8 mouse cellular contexts compared by ENCODE assay signal in genomic region chr2:30124472-30125274, GRCm38 (mm10). TPM values are rescaled to one million over a fixed set of nuclear protein-coding genes. Genes with fewer than 3 reads are reported as not detected.
DNase-seq lines count a peak whose midpoint lies in the region; ATAC-seq and TF ChIP-seq lines count a peak whose summit lies in the region.

Gene Zer1, minus strand, starts transcription at chr2:30124585.

- H3K36me3 ChIP-seq in E14TG2a.4 (ENCODE audit: insufficient read depth, low read length) = peaks cover 17% of the 10 kb centered on the region
- peaks cover 7% of the 10 kb centered on the region; the same call in 1 of the 2 replicates for H3K36me3 ChIP-seq in forebrain, embryonic 13.5 days (ENCODE audit: poor library complexity, severe bottlenecking)
- H3K36me3 ChIP-seq in liver, postnatal 0 days (replicated peaks; ENCODE audit: insufficient read depth, low read length) = 0 out of 2 replicates have a peak, but pooled peaks cover 3% of the 10 kb centered on the region
- H3K36me3 ChIP-seq in neural tube, embryonic 14.5 days (ENCODE audit: control insufficient read depth, insufficient read depth, low read length) = no peaks in the 10 kb centered on the region

- peak within 1 kb of the TSS; percentile 83 for H3K27ac ChIP-seq in forebrain, embryonic 13.5 days
- peak within 1 kb of the TSS; percentile 92 for H3K27ac ChIP-seq in liver, postnatal 0 days (ENCODE audit: low read depth)
- H3K27ac ChIP-seq in neural tube, embryonic 14.5 days (ENCODE audit: low read depth, low read length) = peak within 1 kb of the TSS; percentile 91

- peaks cover 46% of the 10 kb centered on the region for H3K4me1 ChIP-seq in E14TG2a.4 (replicated peaks; ENCODE audit: low read depth, low read length)
- peaks cover 36% of the 10 kb centered on the region for H3K4me1 ChIP-seq in forebrain, embryonic 13.5 days
- H3K4me1 ChIP-seq in liver, postnatal 0 days (ENCODE audit: insufficient read depth) = peaks cover 17% of the 10 kb centered on the region
- peaks cover 26% of the 10 kb centered on the region for H3K4me1 ChIP-seq in neural tube, embryonic 14.5 days (ENCODE audit: control insufficient read depth, insufficient read depth, low read length)

- intact Hi-C loops in heart, postnatal 10 days (cut with DNase I) = loop anchor here (1.0 to 5.0 kb wide), 2 partner anchors 9 to 163 kb away; partner anchors contain the start of genes Dolk, Nup188 and Tbc1d13

- H3K4me2 ChIP-seq in forebrain, embryonic 13.5 days = peak within 1 kb of the TSS; percentile 87
- peak within 1 kb of the TSS; percentile 96 for H3K4me2 ChIP-seq in liver, postnatal 0 days (ENCODE audit: low read depth, low read length)
- peak within 1 kb of the TSS; percentile 96 for H3K4me2 ChIP-seq in neural tube, embryonic 14.5 days (ENCODE audit: low read depth, low read length)

- ATAC-seq in forebrain, embryonic 13.5 days = peak; percentile 97
- ATAC-seq in liver, postnatal 0 days = peak; percentile 98
- peak; percentile 96 for ATAC-seq in neural tube, embryonic 14.5 days (ENCODE audit: low read depth)

- 10% methylated on average over 31 of the region's 31 CpGs for WGBS in forebrain, embryonic 13.5 days
- WGBS in large intestine, adult 2 months = 8% methylated on average over 31 of the region's 31 CpGs
- 11% methylated on average over 30 of the region's 31 CpGs for WGBS in liver, postnatal 0 days (ENCODE audit: insufficient replicate concordance)
- 10% methylated on average over 31 of the region's 31 CpGs for WGBS in neural tube, embryonic 14.5 days

- peaks cover 7% of the 10 kb centered on the region for H3K9me3 ChIP-seq in E14TG2a.4 (ENCODE audit: low read length)
- H3K9me3 ChIP-seq in forebrain, embryonic 13.5 days (replicated peaks) = no peaks in the 10 kb centered on the region
- no peaks in the 10 kb centered on the region for H3K9me3 ChIP-seq in liver, postnatal 0 days (ENCODE audit: low read length)
- H3K9me3 ChIP-seq in neural tube, embryonic 14.5 days (ENCODE audit: control insufficient read depth, low read length) = no peaks in the 10 kb centered on the region

- peak within 1 kb of the TSS; percentile 87 for H3K4me3 ChIP-seq in E14TG2a.4 (replicated peaks; ENCODE audit: low read length)
- H3K4me3 ChIP-seq in forebrain, embryonic 13.5 days = peak within 1 kb of the TSS; percentile 89
- H3K4me3 ChIP-seq in liver, postnatal 0 days (ENCODE audit: low read depth, low read length) = peak within 1 kb of the TSS; percentile 66
- peak within 1 kb of the TSS; percentile 63 for H3K4me3 ChIP-seq in neural tube, embryonic 14.5 days (ENCODE audit: low read depth, low read length)

- DNase-seq in c-Kit-positive CD71-positive TER-119-positive erythroid progenitor cells, embryonic 14.5 days (ENCODE audit: low spot score) = peak; percentile 87
- peak; percentile 96 to 98 for DNase-seq in heart, postnatal 10 days
- peak; percentile 90 for DNase-seq in large intestine, adult 2 months (ENCODE audit: low read depth, low spot score)
- DNase-seq in liver, postnatal 0 days = peak; percentile 97
- peak; percentile 98 for DNase-seq in testis, postnatal 10 days (ENCODE audit: low spot score)

- peak; percentile 65; the same call in 1 of the 2 replicates for TF ChIP-seq EP300 in liver, postnatal 0 days (IDR thresholded peaks at IDR 0.05; ENCODE audit: low read depth)

- no peak for TF ChIP-seq CTCF in E14TG2a.4 (conservative IDR thresholded peaks at IDR 0.05; ENCODE audit: low read length)
- no peak for TF ChIP-seq CTCF in liver, postnatal 0 days (IDR thresholded peaks at IDR 0.05; ENCODE audit: low read depth)

- no peaks in the 10 kb centered on the region for H3K27me3 ChIP-seq in E14TG2a.4 (ENCODE audit: insufficient read depth, low read length)
- no peaks in the 10 kb centered on the region for H3K27me3 ChIP-seq in forebrain, embryonic 13.5 days
- H3K27me3 ChIP-seq in liver, postnatal 0 days (ENCODE audit: insufficient read depth, low read length) = no peaks in the 10 kb centered on the region
- no peaks in the 10 kb centered on the region for H3K27me3 ChIP-seq in neural tube, embryonic 14.5 days (ENCODE audit: control insufficient read depth, insufficient read depth, low read length)

- H3K9ac ChIP-seq in forebrain, embryonic 13.5 days = peak within 1 kb of the TSS; percentile 93
- H3K9ac ChIP-seq in liver, postnatal 0 days (replicated peaks) = peak within 1 kb of the TSS; percentile 85
- peak within 1 kb of the TSS; percentile 74 for H3K9ac ChIP-seq in neural tube, embryonic 14.5 days (replicated peaks; ENCODE audit: low read depth, low read length)

RNA-seq across cellular contexts. Expression of gene Zer1, which starts in this region (rescaled TPM):
- 10.5 and 10.9 TPM in 2 replicates for polyA plus RNA-seq in forebrain, embryonic 13.5 days (2015; fragmentation: Nextera tagmentation; extraction: Ambion mirVana)
- total RNA-seq in heart, postnatal 10 days (2021) = 10 to 100 TPM; 25.7 to 26.7 TPM
- 22.8 and 34.4 TPM in 2 replicates for polyA plus RNA-seq in large intestine, adult 2 months (2012; rRNA removed)
- polyA plus RNA-seq in liver, postnatal 0 days (2015; fragmentation: Nextera tagmentation; extraction: Ambion mirVana) = 1.6 and 1.8 TPM in 2 replicates
- 16.0 and 20.9 TPM in 2 replicates for polyA plus RNA-seq in neural tube, embryonic 14.5 days (2014; fragmentation: Nextera tagmentation; extraction: Ambion mirVana)

Comparison
In these comparisons a context has a peak if more than half of its experiments do, and no peak if none do; other contexts are left out.
1. Peak in every context shown above with its lines: DNase-seq, ATAC-seq, H3K4me3 ChIP-seq and H3K27ac ChIP-seq.